8 mouse cellular contexts compared by ENCODE assay signal in the genomic region with DNA sequence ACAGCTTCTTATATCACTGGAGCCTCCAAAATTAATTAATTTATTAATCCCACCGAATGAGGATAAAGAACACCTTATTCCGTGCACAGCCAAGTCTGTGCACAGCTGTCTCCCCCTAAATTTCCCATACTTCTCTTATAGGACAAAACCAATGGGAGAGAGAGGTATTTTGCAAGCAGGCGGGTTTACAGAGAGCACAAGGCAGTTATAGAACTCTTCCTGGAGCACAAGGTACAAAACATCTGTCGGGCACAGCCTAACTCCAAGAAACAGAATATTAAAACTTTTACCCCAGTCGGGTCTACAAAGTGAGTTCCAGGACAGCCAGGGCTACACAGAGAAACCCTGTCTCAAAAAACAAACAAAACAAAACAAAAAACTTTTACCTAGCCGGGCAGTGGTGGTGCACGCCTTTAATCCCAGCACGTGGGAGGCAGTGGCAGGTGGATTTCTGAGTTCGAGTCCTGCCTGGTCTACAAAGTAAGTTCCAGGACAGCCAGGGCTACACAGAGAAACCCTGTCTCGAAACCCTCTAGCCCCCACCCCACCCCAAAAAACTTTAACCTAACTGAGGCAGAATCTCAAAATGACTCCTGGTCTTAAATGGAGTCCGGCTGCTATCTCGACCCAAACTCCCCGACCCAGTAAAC.
DNase-seq lines count a peak whose midpoint lies in the region; ATAC-seq and TF ChIP-seq lines count a peak whose summit lies in the region.

No protein-coding gene starts in this region.

- H3K9ac ChIP-seq in liver, embryonic 11.5 days (ENCODE audit: low read depth, low read length), result peak overlapping the region; percentile 75

- no peak for TF ChIP-seq CTCF in thymus, adult 2 months (IDR thresholded peaks at IDR 0.05; ENCODE audit: borderline replicate concordance, control insufficient read depth, extremely low read depth, insufficient read depth, low read length, poor library complexity)

- peak overlapping the region; percentile 75 for H3K4me2 ChIP-seq in liver, embryonic 11.5 days

- no peaks in the 10 kb centered on the region for H3K9me3 ChIP-seq in liver, embryonic 11.5 days (ENCODE audit: control insufficient read depth, low read length)

- WGBS in thymus, adult 2 months, result 2% methylated on average over 13 of the region's 13 CpGs
- 4% methylated on average over 13 of the region's 13 CpGs for WGBS in liver, embryonic 11.5 days

- H3K27me3 ChIP-seq in thymus, adult 2 months (ENCODE audit: control insufficient read depth, insufficient read depth, low read length), result no peaks in the 10 kb centered on the region
- H3K27me3 ChIP-seq in liver, embryonic 11.5 days (replicated peaks; ENCODE audit: control insufficient read depth, insufficient read depth, low read length), result no peaks in the 10 kb centered on the region

- H3K27ac ChIP-seq in thymus, adult 2 months (ENCODE audit: control insufficient read depth, insufficient read depth, low read length), result no peak overlapping the region
- peak overlapping the region; percentile 17; the same call in 1 of the 2 replicates for H3K27ac ChIP-seq in liver, embryonic 11.5 days (ENCODE audit: low read depth, low read length)

- DNase-seq in embryo, embryonic 10.5 days (ENCODE audit: low spot score), result peak; percentile 48
- DNase-seq in embryo, embryonic 10 days (ENCODE audit: low spot score), result no peak
- no peak for DNase-seq in thymus, adult 2 months
- no peak for DNase-seq in thymus, postnatal 25 days
- DNase-seq in liver, embryonic 11.5 days (ENCODE audit: low spot score), result no peak
- DNase-seq in urinary bladder, postnatal 25 days (ENCODE audit: low spot score), result no peak
- no peak for DNase-seq in MN1 (ENCODE audit: low spot score)
- no peak for DNase-seq in adrenal gland, postnatal 14 days

- H3K36me3 ChIP-seq in thymus, adult 2 months (ENCODE audit: control insufficient read depth, insufficient read depth, low read length), result peaks cover 27% of the 10 kb centered on the region
- H3K36me3 ChIP-seq in liver, embryonic 11.5 days (ENCODE audit: control insufficient read depth, insufficient read depth, low read length), result peaks cover 30% of the 10 kb centered on the region

- peak overlapping the region; percentile 91 for H3K4me3 ChIP-seq in thymus, adult 2 months (ENCODE audit: control insufficient read depth, insufficient read depth, low read length)
- peak overlapping the region; percentile 56 for H3K4me3 ChIP-seq in liver, embryonic 11.5 days (ENCODE audit: low read depth, low read length)

- peaks cover 13% of the 10 kb centered on the region for H3K4me1 ChIP-seq in thymus, adult 2 months (replicated peaks; ENCODE audit: control insufficient read depth, insufficient read depth, low read length)
- H3K4me1 ChIP-seq in liver, embryonic 11.5 days (replicated peaks; ENCODE audit: control insufficient read depth, insufficient read depth, low read length), result 0 out of 2 replicates have a peak, but pooled peaks cover 3% of the 10 kb centered on the region

- ATAC-seq in liver, embryonic 11.5 days (replicated peaks; ENCODE audit: low FRiP score), result peak; percentile 35

- TF ChIP-seq POLR2A in thymus, adult 2 months (IDR thresholded peaks at IDR 0.05; ENCODE audit: control insufficient read depth, extremely low read depth, insufficient read depth, low read length, poor library complexity), result no peak
